Mouse (Mus musculus) B cell, adult 62 days (primary cell): ENCODE measurements around the gene Tbc1d13. TPM values are rescaled to one million over a fixed set of nuclear protein-coding genes. Genes with fewer than 3 reads are reported as not detected.

Experiments
- total RNA-seq: library from RNA; stranded (reverse); gene quantifications from 4 replicates; pipeline ENCODE4 v1.2.4, GENCODE M21; 2023

The Tbc1d13 gene
- total RNA-seq = 31.5 to 43.7 TPM (median 37.2 TPM) in 4 replicates

DNA sequence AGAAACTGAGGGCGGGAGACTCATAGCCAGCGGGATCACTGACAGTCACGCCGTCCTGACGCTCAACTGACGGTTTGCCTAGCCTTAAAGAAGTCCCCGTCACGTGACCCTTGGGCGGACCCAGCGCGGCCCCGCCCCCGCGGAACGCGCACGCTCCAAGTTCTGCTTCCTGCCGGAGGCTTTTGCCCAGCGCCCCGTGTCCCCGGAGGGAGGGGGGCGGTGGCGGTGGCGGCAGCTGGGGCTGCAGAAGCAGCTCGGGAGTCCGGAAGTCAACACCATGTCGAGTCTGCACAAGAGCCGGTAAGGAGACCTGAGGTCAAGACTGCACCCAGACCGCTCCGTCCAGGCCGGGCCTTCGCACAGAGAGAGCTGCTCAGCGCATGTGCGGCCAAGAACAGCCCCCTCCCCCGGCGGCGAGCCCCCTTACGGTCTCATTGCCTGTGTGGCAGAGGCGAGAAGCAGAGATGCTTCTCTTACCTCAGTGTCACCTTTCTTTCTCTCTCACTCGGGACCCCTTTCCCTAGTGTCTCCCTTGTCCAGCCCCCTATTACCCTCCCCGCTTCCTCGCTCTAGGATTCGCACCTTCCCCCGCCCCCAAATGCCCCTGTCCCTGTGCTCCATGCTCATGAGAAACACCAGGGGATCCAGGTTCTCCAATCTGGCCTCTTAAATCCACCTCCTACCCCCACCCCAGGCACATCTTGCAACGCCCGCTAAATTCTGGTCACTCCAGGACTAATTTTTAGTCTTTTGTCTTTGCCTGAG is at the start of gene Tbc1d13:
Gene Tbc1d13, plus strand, starts transcription at position 134 of the 765 bp plus-strand sequence.

DNA sequence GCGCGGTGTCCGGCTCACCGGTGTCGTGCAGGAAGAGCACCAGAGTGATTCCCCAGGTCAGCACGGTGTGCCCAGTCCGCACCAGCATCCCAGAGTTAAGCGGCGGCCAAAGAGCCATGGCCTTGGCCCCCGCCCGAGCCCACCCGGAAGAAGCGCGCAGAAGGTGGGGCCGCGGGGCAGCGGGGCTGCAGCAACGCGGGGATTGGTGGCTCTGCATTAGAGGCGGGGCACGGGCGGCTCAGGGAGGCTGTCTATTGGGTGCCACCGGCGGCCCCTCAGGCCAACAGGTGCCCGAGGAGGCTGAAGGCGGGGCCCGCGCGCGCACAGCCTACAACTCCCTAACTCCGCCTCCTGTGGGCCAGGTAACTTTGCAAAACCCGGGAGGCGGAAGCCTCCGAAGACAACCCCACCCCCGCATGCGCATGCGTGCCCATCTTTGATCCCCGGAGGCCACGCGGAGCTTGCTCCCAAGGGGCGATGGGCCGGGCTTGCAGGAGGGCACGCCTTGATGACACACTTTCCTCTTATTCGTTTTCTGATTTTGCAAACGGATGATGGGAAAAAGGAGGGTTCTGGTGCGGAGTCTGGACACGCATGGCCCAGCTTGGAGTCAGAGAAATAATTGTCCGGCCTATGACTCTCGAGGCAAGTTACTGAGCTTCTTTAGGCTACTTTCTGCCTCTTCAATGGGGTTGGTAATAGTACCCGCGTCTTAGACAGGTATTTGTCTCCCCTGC is 39.9 kb upstream of the Tbc1d13 start, which contains the start of gene Zdhhc12:
Gene Zdhhc12, minus strand, starts transcription at position 178 of the 737 bp plus-strand sequence.

DNA sequence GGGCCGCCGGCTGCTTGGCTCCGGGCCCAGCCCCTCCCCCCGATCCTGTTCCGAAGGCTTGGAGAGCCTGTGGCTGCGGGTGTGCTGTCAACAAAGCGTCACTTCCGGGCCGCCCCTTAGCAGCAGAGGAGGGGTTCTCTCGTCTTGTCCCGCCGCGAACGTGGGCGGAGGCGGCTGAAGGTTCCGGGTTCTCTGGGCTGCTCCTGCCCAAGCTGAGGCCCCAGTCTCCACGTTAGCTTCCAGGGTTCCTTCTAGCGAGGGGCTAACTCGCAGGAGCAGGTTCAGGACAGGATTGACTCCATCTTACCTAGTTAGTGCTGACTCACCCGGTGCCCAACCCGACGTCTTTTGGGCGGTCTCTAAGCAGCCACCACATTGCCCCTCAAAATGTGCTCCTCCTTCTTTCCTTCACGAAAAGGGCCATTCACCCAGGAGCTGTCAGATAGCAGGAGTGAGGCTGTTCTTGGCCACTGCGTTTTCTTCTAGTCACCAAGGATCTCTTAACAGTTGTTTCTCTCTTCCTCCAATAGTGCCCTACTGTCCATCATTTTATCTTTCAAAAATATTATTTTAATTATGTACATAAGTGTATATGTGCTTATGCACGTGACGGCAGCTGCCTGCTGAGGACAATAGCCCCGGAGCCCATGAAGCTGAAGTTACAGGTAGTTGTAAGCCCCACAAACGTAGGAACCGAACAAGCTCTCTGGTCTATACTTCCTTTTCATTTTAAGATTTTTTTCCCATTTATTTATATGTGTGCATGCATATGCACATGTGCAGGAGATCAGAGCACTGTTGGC is 8.9 kb upstream of the Tbc1d13 start, which contains the start of gene Zer1:
Gene Zer1, minus strand, starts transcription at position 114 of the 803 bp plus-strand sequence.

DNA sequence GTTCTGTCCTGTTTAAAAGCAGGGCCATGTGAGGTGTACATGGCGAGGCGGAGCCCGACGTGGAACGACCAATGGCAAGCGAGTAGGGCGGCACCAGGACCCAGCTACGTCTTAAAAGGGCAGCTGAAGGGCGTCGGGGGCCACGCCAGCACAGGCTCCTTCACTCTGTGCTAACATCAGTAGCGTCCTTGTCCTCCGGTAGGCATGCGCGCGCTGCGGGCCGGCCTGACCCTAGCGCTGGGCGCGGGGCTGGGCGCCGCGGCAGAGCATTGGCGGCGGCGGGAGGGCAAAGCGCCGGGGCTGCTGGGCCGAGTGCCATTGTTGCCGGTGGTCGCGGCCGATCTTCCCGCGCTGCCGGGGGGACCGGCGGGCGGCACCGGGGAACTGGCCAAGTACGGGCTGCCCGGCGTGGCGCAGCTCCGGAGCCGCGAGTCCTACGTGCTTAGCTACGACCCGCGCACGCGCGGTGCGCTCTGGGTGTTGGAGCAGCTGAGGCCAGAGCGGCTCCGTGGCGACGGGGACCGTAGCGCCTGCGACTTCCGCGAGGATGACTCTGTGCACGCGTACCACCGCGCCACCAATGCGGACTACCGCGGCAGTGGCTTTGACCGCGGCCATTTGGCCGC is 37.9 kb downstream of the Tbc1d13 start, which contains the start of gene Endog:
Gene Endog, plus strand, starts transcription at position 123 of the 626 bp plus-strand sequence.

DNA sequence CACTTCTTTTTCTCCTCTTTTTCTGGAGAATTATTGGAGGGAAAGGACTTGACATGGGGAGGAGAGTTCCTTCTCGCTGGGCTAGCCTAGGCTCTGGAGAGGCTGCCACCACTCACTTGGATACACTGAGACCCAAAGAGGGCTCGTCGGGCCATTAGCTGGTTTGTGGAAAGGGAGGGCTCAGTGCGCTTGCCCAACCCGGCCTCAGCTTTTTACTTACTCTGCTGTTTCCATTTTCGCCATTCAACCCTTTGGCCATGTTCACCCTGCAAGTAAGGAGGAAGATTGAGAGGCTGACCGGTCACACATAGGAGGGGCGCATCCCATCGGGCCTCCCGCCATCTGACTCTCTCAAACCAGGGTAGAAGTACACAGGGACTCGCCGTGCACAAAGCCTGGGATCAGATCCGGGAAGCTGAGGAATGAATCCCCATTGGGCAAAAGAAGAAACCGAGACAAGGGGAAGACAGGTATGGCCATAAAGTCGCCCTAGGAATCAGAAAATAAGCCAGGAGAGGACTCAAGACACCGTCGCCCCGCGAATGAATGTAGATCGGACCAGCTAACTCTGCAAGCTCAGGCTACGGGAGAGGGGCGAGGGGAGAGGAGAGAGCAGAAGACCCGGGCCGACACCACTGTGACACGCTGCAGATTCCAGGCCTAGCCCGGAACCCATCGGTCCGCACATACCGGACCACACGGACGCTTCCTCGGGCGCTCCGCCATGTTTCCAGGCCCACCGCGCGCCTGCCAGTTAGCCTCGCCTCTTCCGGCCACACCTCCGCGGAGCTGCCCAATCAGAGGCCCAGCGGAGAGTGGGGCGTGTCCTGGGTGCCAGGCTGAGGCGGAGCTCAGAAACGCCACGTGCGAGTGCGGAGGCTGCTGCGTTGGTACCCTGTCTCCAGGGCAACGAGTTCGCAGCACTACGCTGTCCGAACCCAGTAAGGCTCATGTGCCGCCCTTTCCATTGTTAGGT is 44.4 kb downstream of the Tbc1d13 start, which contains the start of gene Spout1:
Gene Spout1, minus strand, starts transcription at position 760 of the 976 bp plus-strand sequence.

Other genes starting within 250 kb of the Tbc1d13 start
- 102 to 113 TPM (median 103 TPM) in 4 replicates for gene Odf2, start 244.5 kb upstream of the Tbc1d13 start, total RNA-seq
- 70.7 to 89.4 TPM (median 75.9 TPM) in 4 replicates for gene Gle1, start 198.3 kb upstream of the Tbc1d13 start, total RNA-seq
- 289 to 315 TPM (median 302 TPM) in 4 replicates for gene Sptan1, start 168.2 kb upstream of the Tbc1d13 start, total RNA-seq
- gene Wdr34, start 84.9 kb upstream of the Tbc1d13 start, total RNA-seq = 0.45 to 3.2 TPM (median 2.0 TPM) in 4 replicates
- gene Set, start 76.4 kb upstream of the Tbc1d13 start, total RNA-seq = 248 to 281 TPM (median 262 TPM) in 4 replicates
- gene Pkn3, start 56.1 kb upstream of the Tbc1d13 start, total RNA-seq = 0.88 to 2.3 TPM (median 1.7 TPM) in 4 replicates
- 13.0 to 18.0 TPM (median 14.9 TPM) in 4 replicates for gene Zdhhc12, start 40.1 kb upstream of the Tbc1d13 start, total RNA-seq
- gene Zer1, start 9.2 kb upstream of the Tbc1d13 start, total RNA-seq = 70.4 to 76.3 TPM (median 73.3 TPM) in 4 replicates
- 9.1 to 10.6 TPM (median 9.8 TPM) in 4 replicates for gene Endog, start 37.7 kb downstream of the Tbc1d13 start, total RNA-seq
- gene Spout1, start 44.7 kb downstream of the Tbc1d13 start, total RNA-seq = 21.7 to 24.0 TPM (median 22.9 TPM) in 4 replicates
- gene Kyat1, start 72.1 kb downstream of the Tbc1d13 start, total RNA-seq = 3.4 to 7.6 TPM (median 6.2 TPM) in 4 replicates
- gene Lrrc8a, start 104.0 kb downstream of the Tbc1d13 start, total RNA-seq = 26.3 to 31.2 TPM (median 29.3 TPM) in 4 replicates
- 2.3 to 4.4 TPM (median 4.1 TPM) in 4 replicates for gene Gm28035, start 106.8 kb downstream of the Tbc1d13 start, total RNA-seq
- 6.1 to 8.7 TPM (median 7.0 TPM) in 4 replicates for gene Phyhd1, start 132.5 kb downstream of the Tbc1d13 start, total RNA-seq
- gene Gm28038, start 147.3 kb downstream of the Tbc1d13 start, total RNA-seq = 5.4 TPM in 1 of 4 replicates, not detected in the others
- 8.9 to 11.2 TPM (median 10.7 TPM) in 4 replicates for gene Dolk, start 152.6 kb downstream of the Tbc1d13 start, total RNA-seq
- gene Nup188, start 152.7 kb downstream of the Tbc1d13 start, total RNA-seq = 42.9 to 59.6 TPM (median 52.2 TPM) in 4 replicates
- 54.4 to 80.8 TPM (median 65.5 TPM) in 4 replicates for gene Sh3glb2, start 225.6 kb downstream of the Tbc1d13 start, total RNA-seq
- gene Miga2, start 230.5 kb downstream of the Tbc1d13 start, total RNA-seq = 17.2 to 23.8 TPM (median 18.8 TPM) in 4 replicates